Mouse (Mus musculus) liver, embryonic 13.5 days (tissue): ENCODE results near the gene Ptprt. TPM values are rescaled to one million over a fixed set of nuclear protein-coding genes. Genes with fewer than 3 reads are reported as not detected.

Source experiments
- ATAC-seq: fragments of 200-750 bp; cut with Nextera tagmentation; 2 replicates; pipeline ENCODE4 v1.8.0; 2017; ENCODE audit warnings: low read depth, mild to moderate bottlenecking, moderate number of reproducible peaks, moderate library complexity
- DNase-seq: peaks from one replicate; pipeline ENCODE4 v3.0.0; 2022
- H3K27ac ChIP-seq: fragments of 300-500 bp; sonication (generic); 2 replicates; pipeline ENCODE4 v1.5.1; 2015; ENCODE audit warnings: moderate library complexity, mild to moderate bottlenecking, inconsistent platforms
- H3K27me3 ChIP-seq: fragments of 300-500 bp; sonication (generic); 2 replicates; pipeline ENCODE4 v1.6.1; 2015; ENCODE audit warnings: mild to moderate bottlenecking, inconsistent platforms
- H3K36me3 ChIP-seq: fragments of 300-500 bp; sonication (generic); 2 replicates; pipeline ENCODE4 v1.6.1; 2015; ENCODE audit warnings: mild to moderate bottlenecking, inconsistent platforms
- H3K4me1 ChIP-seq: fragments of 300-500 bp; sonication (generic); replicated peaks from 2 replicates; pipeline ENCODE4 v1.6.1; 2015; ENCODE audit warnings: inconsistent platforms
- H3K4me2 ChIP-seq: fragments of 300-500 bp; sonication (generic); 2 replicates; pipeline ENCODE4 v1.6.1; 2015; ENCODE audit warnings: inconsistent platforms, mild to moderate bottlenecking, moderate library complexity
- H3K4me3 ChIP-seq: fragments of 300-500 bp; sonication (generic); replicated peaks from 2 replicates; pipeline ENCODE4 v1.5.1; 2015; ENCODE audit warnings: mild to moderate bottlenecking, inconsistent platforms
- H3K9ac ChIP-seq: fragments of 300-500 bp; sonication (generic); 2 replicates; pipeline ENCODE4 v1.6.1; 2015; ENCODE audit warnings: mild to moderate bottlenecking, inconsistent platforms
- H3K9me3 ChIP-seq: fragments of 300-500 bp; sonication (generic); replicated peaks from 2 replicates; pipeline ENCODE4 v1.6.1; 2016; ENCODE audit warnings: inconsistent platforms
- WGBS: fragments of 180-500 bp; shearing (Covaris S2); methylation state at CpG from one replicate; pipeline ENCODE4 v1.1.7; 2015; ENCODE audit not compliant: insufficient replicate concordance; 5-methylcytosine and 5-hydroxymethylcytosine counted together
- polyA plus RNA-seq: library from polyadenylated mRNA; unstranded; fragments of >200 nt; fragmentation: Nextera tagmentation; extraction: Ambion mirVana; gene quantifications from 2 replicates; pipeline ENCODE4 v1.2.1, GENCODE M21; 2015

Ptprt gene
- polyA plus RNA-seq, 1 experiment from 2014 or later: 0.01 TPM

GRCm38 (mm10) chr2:162409245-162409644, 251.7 kb downstream of the Ptprt start:
- no peak overlapping the region for H3K27ac ChIP-seq
- no peaks in the 10 kb centered on the region for H3K36me3 ChIP-seq
- H3K27me3 ChIP-seq: no peaks in the 10 kb centered on the region
- no peak overlapping the region for H3K9ac ChIP-seq
- 67% methylated on average over 8 of the region's 8 CpGs for WGBS
- H3K4me3 ChIP-seq: no peak overlapping the region
- DNase-seq (no peak), ATAC-seq (no peak)
- no peaks in the 10 kb centered on the region for H3K4me1 ChIP-seq
- H3K4me2 ChIP-seq: no peak overlapping the region
- no peaks in the 10 kb centered on the region for H3K9me3 ChIP-seq

- no peak for ATAC-seq
- Histone ChIP-seq H3K9me3 (no peaks in the 10 kb centered on the region), H3K36me3 (no peaks in the 10 kb centered on the region), H3K4me1 (no peaks in the 10 kb centered on the region), H3K27ac (no peak overlapping the region), H3K9ac (no peak overlapping the region), H3K27me3 (no peaks in the 10 kb centered on the region), H3K4me2 (no peak overlapping the region), H3K4me3 (no peak overlapping the region)
- 46% methylated on average over 6 of the region's 6 CpGs for WGBS
- no peak for DNase-seq
These were observed 259.4 kb downstream of the Ptprt start for GRCm38 (mm10) chr2:162401316-162402100.

- no peaks in the 10 kb centered on the region for H3K27me3 ChIP-seq
- peaks cover 3% of the 10 kb centered on the region; the same call in 1 of the 2 replicates for H3K9me3 ChIP-seq
- H3K36me3 ChIP-seq: no peaks in the 10 kb centered on the region
- H3K4me1 ChIP-seq: no peaks in the 10 kb centered on the region
- 54% methylated on average over 6 of the region's 6 CpGs for WGBS
- H3K27ac ChIP-seq: no peak overlapping the region
- H3K9ac ChIP-seq: no peak overlapping the region
- H3K4me3 ChIP-seq: no peak overlapping the region
- no peak overlapping the region for H3K4me2 ChIP-seq
- DNase-seq (no peak), ATAC-seq (no peak)
These were observed 266.3 kb downstream of the Ptprt start for GRCm38 (mm10) chr2:162394601-162395000.

- WGBS: 72% methylated on average over 4 of the region's 4 CpGs
- Histone ChIP-seq H3K4me1 (no peaks in the 10 kb centered on the region), H3K9me3 (peaks cover 3% of the 10 kb centered on the region; the same call in 1 of the 2 replicates), H3K36me3 (no peaks in the 10 kb centered on the region), H3K27ac (no peak overlapping the region), H3K9ac (no peak overlapping the region), H3K27me3 (no peaks in the 10 kb centered on the region), H3K4me3 (no peak overlapping the region), H3K4me2 (no peak overlapping the region)
- DNase-seq (no peak), ATAC-seq (no peak)
These were observed 269.1 kb downstream of the Ptprt start for GRCm38 (mm10) chr2:162391834-162392233.

GRCm38 (mm10) chr2:162377309-162377708, 283.6 kb downstream of the Ptprt start:
- WGBS: 74% methylated on average over 7 of the region's 7 CpGs
- Histone ChIP-seq H3K4me3 (no peak overlapping the region), H3K4me1 (no peaks in the 10 kb centered on the region), H3K9me3 (peaks cover 11% of the 10 kb centered on the region; the same call in 1 of the 2 replicates), H3K9ac (no peak overlapping the region), H3K27me3 (no peaks in the 10 kb centered on the region), H3K27ac (no peak overlapping the region), H3K4me2 (no peak overlapping the region), H3K36me3 (no peaks in the 10 kb centered on the region)
- no peak for ATAC-seq
- no peak for DNase-seq

- no peak overlapping the region for H3K4me2 ChIP-seq
- H3K27me3 ChIP-seq: no peaks in the 10 kb centered on the region
- no peaks in the 10 kb centered on the region for H3K36me3 ChIP-seq
- ATAC-seq (no peak), DNase-seq (no peak)
- no peaks in the 10 kb centered on the region for H3K4me1 ChIP-seq
- no peak overlapping the region for H3K27ac ChIP-seq
- 8% methylated on average over 1 of the region's 1 CpGs for WGBS
- H3K9me3 ChIP-seq: no peaks in the 10 kb centered on the region
- H3K4me3 ChIP-seq: no peak overlapping the region
- no peak overlapping the region for H3K9ac ChIP-seq
These were observed 311.9 kb downstream of the Ptprt start for GRCm38 (mm10) chr2:162349047-162349446.

GRCm38 (mm10) chr2:162341846-162342245, 319.1 kb downstream of the Ptprt start:
- no peak overlapping the region for H3K27ac ChIP-seq
- no peak overlapping the region for H3K4me2 ChIP-seq
- H3K4me3 ChIP-seq: no peak overlapping the region
- H3K9ac ChIP-seq: no peak overlapping the region
- DNase-seq (no peak), ATAC-seq (no peak)
- 41% methylated on average over 2 of the region's 2 CpGs for WGBS
- no peaks in the 10 kb centered on the region for H3K27me3 ChIP-seq
- H3K4me1 ChIP-seq: no peaks in the 10 kb centered on the region
- no peaks in the 10 kb centered on the region; the same call in 1 of the 2 replicates for H3K9me3 ChIP-seq
- H3K36me3 ChIP-seq: no peaks in the 10 kb centered on the region

- Histone ChIP-seq H3K9me3 (no peaks in the 10 kb centered on the region; the same call in 1 of the 2 replicates), H3K27me3 (no peaks in the 10 kb centered on the region), H3K36me3 (no peaks in the 10 kb centered on the region), H3K27ac (no peak overlapping the region), H3K4me3 (no peak overlapping the region), H3K4me1 (no peaks in the 10 kb centered on the region), H3K4me2 (no peak overlapping the region), H3K9ac (no peak overlapping the region)
- WGBS: 55% methylated on average over 1 of the region's 1 CpGs
- ATAC-seq: no peak
- DNase-seq: no peak
These were observed 320.7 kb downstream of the Ptprt start for GRCm38 (mm10) chr2:162340231-162340630.

- WGBS: 59% methylated on average over 5 of the region's 5 CpGs
These were observed 328.8 kb downstream of the Ptprt start for GRCm38 (mm10) chr2:162332066-162332683.

GRCm38 (mm10) chr2:162329430-162329829, 331.5 kb downstream of the Ptprt start:
- Histone ChIP-seq H3K4me2 (no peak overlapping the region), H3K36me3 (no peaks in the 10 kb centered on the region), H3K27ac (no peak overlapping the region), H3K9ac (no peak overlapping the region), H3K27me3 (no peaks in the 10 kb centered on the region), H3K9me3 (0 out of 2 replicates have a peak, but pooled peaks cover 2% of the 10 kb centered on the region), H3K4me3 (no peak overlapping the region), H3K4me1 (no peaks in the 10 kb centered on the region)
- ATAC-seq (no peak), DNase-seq (no peak)
- WGBS: 77% methylated on average over 9 of the region's 9 CpGs

More at GRCm38 (mm10) chr2:162332066-162332683, 328.8 kb downstream of the Ptprt start:
- no peaks in the 10 kb centered on the region for H3K4me1 ChIP-seq
- H3K36me3 ChIP-seq: no peaks in the 10 kb centered on the region
- ATAC-seq (no peak), DNase-seq (no peak)
- no peaks in the 10 kb centered on the region for H3K9me3 ChIP-seq
- H3K27ac ChIP-seq: no peak overlapping the region
- H3K4me2 ChIP-seq: no peak overlapping the region
- no peak overlapping the region for H3K4me3 ChIP-seq
- H3K27me3 ChIP-seq: no peaks in the 10 kb centered on the region
- H3K9ac ChIP-seq: no peak overlapping the region

- ATAC-seq (no peak), DNase-seq (no peak)
- Histone ChIP-seq H3K27me3 (no peaks in the 10 kb centered on the region), H3K4me2 (no peak overlapping the region), H3K9me3 (peaks cover 2% of the 10 kb centered on the region; the same call in 1 of the 2 replicates), H3K27ac (no peak overlapping the region), H3K36me3 (no peaks in the 10 kb centered on the region), H3K4me1 (no peaks in the 10 kb centered on the region), H3K4me3 (no peak overlapping the region), H3K9ac (no peak overlapping the region)
- WGBS: 60% methylated on average over 5 of the region's 5 CpGs
These were observed 338.5 kb downstream of the Ptprt start for GRCm38 (mm10) chr2:162322411-162322810.
